Mouse (Mus musculus) lung, postnatal 14 days (tissue): ENCODE measurements at regions not wholly inside any gene's neighbourhood (a gene's known extent, or its start where the extent isn't known, plus 50 kb on each side); places are given as distances from the start of the nearest gene placed in this dataset.
A peak's percentile ranks its signal among the peaks of the same experiment; 100 is the strongest.
"Not testable (repeated sequence)": the region's sequence is repeated elsewhere in the genome, so short reads cannot be mapped to it uniquely, and the experiment has no call there.

Experiments used
- DNase-seq: peaks from one replicate; pipeline ENCODE4 v3.0.0; 2021

DNA sequence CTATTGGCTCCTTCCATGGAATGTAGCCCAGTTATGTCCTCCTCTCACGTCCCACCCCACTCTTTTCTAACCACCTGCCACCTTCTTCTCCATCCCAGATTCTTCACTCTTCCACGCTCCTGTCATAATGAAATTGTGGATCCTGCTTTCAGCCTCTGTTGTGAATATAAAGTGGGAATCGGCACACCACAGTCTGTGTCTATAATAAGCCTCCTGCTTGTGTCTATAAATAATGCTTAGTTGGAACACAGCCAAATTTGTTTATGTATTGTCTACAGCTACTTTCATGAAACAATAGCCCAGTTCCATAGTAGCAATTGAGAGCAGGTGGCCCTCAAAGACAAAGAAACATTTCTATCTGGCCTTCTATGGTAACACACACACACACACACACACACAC lies 137.5 kb upstream of the Rps6ka3 start:
- no peak for DNase-seq

DNA sequence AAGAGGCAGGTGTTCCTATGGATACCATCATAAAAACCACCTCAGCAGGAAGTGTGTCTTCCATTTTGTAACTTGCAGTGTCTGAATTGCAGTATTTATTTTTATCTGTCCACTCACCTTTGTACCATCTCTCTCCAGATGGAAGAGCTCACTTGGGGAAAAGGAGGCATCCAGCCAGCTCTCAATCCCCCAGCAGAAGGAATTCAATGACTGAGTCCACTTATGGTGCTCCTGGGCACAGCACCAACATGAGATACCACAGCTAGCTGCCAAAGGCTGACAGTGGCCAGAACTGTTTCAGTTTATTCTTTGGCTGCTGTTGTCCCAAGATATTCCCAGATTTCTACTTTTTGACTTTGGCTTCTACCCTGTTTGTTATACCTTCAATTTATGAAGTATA lies 136.6 kb upstream of the Rps6ka3 start:
- DNase-seq = peak; percentile 5

DNA sequence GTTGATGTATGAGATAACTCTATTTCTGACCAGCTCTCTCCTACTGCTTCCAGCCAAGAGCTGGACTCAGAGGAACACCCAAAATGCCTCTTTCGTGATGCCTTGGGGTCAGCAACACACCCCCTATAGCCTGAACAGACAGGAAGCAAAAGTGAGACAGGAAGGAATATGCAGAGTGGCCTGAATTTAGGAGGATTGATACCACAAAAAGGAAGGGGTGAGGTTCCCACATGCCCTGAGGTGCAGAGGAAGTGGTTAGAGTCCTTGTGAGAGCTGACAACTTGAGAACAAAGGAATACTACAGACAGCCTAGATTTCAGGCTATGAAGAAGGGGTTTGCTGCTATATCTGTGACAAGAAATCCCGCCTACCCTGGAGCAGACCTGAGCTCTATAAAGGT lies 129.6 kb upstream of the Rps6ka3 start:
- DNase-seq = no peak

DNA sequence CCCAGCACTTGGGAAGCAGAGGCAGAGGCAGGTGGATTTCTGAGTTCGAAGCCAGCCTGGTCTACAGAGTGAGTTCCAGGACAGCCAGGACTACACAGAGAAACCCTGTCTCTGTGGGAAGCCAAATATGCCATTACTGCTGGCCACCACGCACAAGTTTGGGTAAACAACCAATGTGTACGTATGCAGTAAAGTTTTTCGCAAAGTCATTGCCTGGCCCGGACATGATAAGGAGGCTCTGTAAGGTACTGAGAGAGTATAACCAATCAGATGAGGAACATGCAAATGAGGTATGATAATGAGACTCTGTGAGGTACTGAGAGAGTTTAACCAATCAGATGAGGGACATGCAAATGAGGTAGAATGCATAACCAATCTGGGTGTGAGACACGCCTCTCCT lies 99.5 kb upstream of the Rps6ka3 start:
- DNase-seq = not testable (repeated sequence)

DNA sequence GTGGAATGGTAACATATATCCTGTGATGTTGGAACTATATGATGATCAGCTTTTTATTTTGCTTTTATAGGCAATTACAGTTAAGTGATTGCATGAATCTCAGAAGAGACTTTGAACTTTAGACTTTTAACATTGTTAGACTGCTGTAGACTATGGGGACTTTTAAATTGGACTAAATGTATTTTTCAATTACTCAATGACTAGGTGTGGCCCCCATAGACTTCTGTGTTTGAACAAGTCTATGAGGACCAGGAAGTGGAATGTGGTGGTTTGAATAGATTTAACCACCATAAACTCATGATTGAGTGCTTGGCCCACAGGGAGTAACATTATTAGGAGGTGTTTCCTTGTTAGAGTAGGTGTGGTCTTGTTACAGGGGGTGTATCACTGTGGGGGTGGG lies 93.9 kb upstream of the Rps6ka3 start:
- DNase-seq = no peak

DNA sequence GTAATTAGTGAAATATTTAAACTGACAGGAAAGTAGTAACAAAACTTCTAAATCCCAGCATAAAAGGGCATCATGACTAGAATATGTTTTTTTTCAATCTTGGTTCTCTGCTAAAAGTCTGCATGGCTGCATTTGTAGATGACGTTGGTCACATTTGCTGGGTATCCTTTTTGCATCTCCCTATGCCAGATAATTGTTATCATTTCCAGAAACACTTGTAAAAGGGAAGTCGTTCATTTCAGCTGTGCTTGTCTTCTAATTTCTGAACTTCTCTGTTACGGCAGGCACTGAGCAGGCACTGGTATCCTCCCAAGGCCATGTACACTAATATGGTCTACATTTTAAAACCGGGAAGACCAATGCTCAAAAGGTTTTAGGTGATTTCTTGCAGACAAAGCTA lies 69.6 kb upstream of the Rps6ka3 start:
- DNase-seq = no peak

DNA sequence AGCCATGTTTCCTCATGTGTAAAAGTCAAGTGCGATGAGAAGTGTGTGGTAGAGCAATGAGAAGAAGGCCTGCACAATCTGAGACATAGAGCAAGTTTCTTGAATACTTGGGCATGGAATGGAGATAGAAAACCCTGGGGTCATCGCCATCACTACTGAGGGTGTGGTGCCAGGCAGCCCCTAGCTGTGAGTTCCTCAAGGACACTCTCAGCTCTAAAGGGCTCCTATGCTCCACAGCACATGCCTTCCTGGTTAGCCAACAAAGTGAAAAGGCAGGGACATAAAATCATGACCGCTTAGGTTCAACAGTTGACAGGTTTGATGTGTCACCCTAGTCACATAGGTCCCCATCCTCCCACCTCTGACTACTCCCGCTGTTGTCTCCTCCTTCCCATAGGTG lies 66.8 kb upstream of the Rps6ka3 start:
- no peak for DNase-seq

DNA sequence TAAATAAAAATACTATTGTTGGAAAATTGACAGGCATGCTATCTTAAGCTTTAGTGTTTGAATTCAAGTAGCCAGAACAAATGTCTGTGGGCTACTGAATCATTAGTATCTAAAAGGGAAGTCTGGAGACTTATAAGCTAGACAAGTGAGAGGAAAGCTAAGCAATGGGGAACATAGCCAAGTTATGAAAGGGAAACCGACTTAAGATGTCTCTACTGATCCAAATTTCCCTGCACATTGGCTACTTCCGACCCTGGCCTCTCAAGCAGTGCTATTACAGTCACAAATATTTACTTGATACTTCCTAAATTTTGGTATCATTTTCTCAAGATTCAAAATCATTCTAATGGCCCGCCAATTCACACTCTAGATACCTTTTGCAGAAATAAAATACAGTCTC lies 65.4 kb upstream of the Rps6ka3 start:
- no peak for DNase-seq

DNA sequence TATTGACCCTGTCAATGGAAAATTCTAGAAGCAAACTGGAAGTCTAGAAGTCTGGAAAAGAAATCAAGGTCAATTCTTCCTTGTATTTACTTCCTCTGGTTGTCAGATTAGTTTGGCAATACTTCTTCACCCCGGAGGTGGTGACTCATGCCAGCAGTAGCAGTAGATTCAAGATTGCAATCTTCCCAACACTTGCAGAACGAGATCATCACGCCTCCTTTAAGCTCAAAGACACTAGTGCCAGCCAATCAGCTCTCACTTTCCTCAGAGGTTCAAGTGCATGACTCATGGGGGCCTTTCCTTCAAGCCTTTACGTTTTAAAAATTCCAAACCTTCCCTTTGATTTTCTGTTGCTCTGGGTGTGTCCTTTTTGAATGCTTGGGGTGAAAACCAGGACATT lies 64.9 kb upstream of the Rps6ka3 start:
- peak; percentile 5 for DNase-seq

DNA sequence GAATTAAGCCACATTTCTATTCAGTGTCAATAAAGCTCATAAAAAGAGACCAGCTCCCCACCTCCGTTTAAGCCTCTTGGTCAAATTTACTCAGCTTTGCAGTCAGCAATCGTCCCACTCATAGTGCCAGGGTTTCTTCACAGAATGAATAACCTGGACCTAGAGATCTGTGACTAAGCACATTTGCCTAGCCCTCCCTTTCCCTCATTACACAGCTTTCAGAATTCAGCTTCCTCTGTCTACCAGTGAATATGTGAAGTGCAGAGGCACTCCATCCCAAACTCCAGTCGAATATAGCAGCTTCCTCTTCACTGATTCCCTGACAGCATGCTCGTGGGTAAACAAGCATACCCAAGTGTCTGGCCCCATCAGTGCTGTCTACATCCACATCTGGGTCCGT lies 54.3 kb upstream of the Rps6ka3 start:
- no peak for DNase-seq

DNA sequence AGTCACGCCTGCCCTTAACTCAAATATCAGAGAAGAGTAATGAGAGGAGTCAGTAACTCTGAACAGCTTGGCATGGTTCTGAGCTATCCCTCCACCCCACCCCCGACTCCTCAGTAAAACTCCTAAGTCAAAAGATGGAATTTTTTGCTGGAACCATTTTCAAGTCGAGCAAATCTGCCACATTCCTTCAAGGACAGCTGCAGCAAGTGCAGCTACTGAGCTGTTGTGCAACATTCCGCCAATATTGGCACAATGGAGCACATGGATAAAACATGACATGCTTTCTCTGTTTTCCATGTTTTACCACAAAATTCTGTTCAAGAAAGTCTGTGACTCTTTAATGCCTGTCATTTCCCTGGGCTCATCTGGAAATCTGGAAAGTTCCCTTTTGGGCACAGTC lies 53.1 kb upstream of the Rps6ka3 start:
- peak; percentile 8 for DNase-seq

DNA sequence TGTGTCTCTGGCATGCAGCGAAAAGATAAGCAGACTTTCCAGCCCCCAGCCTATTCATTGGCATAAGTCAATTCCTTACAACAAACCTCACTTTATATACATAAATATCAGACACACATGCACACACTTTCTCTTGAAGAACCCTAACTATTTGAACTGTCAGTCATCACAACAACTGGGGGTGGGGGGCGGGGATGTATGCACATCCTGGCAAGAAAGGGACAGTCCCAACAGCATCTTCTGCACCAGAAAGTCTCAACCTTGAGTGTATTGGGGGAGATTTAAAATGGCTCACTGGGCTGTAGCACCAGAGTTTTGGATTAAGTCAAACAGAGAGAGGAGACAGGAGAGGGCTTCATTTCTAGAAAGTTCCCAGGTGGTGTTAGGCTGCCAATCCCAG lies 50.4 kb upstream of the Rps6ka3 start:
- no peak for DNase-seq
